Mouse (Mus musculus) small intestine, adult 2 months (tissue): ENCODE results near the gene Dus2. TPM values are rescaled to one million over a fixed set of nuclear protein-coding genes. Genes with fewer than 3 reads are reported as not detected.
A peak's percentile ranks its signal among the peaks of the same experiment; 100 is the strongest.

Experiments
- H3K27ac ChIP-seq: fragments of 200-500 bp; 2 replicates; pipeline ENCODE4 v1.5.1; 2012; ENCODE audit warnings: low read depth, low read length, control low read depth, inconsistent platforms; ENCODE audit not compliant: insufficient read depth
- H3K27me3 ChIP-seq: fragments of 200-500 bp; 2 replicates; pipeline ENCODE4 v1.6.1; 2012; ENCODE audit warnings: mild to moderate bottlenecking, moderate library complexity, low read length, inconsistent platforms; ENCODE audit not compliant: control insufficient read depth, insufficient read depth
- H3K36me3 ChIP-seq: fragments of 200-500 bp; 2 replicates; pipeline ENCODE4 v1.6.1; 2012; ENCODE audit warnings: mild to moderate bottlenecking, low read length, control low read depth, inconsistent platforms; ENCODE audit not compliant: control insufficient read depth, insufficient read depth
- H3K4me1 ChIP-seq: fragments of 200-500 bp; 2 replicates; pipeline ENCODE4 v1.6.1; 2012; ENCODE audit warnings: low read length, inconsistent platforms, mixed read lengths; ENCODE audit not compliant: control insufficient read depth, insufficient read depth, insufficient read length
- H3K4me3 ChIP-seq: fragments of 200-500 bp; 2 replicates; pipeline ENCODE4 v1.5.1; 2012; ENCODE audit warnings: low read depth, mild to moderate bottlenecking, control low read depth, inconsistent platforms, low read length, moderate library complexity
- CTCF ChIP-seq: fragments of 200-500 bp; IDR thresholded peaks from 2 replicates; pipeline ENCODE4 v1.5.1; 2012; ENCODE audit warnings: low read depth, mild to moderate bottlenecking, control low read depth, inconsistent platforms, low read length, moderate library complexity, mixed read lengths; ENCODE audit not compliant: insufficient replicate concordance, insufficient read length; ENCODE audit errors: extremely low read depth
- POLR2A ChIP-seq: fragments of 200-500 bp; IDR thresholded peaks from 2 replicates; pipeline ENCODE4 v1.6.1; 2012; ENCODE audit warnings: low read depth, mild to moderate bottlenecking, control low read depth, inconsistent platforms, low read length, moderate library complexity
- WGBS: fragments of 180-500 bp; shearing (Covaris S2); methylation state at CpG from one replicate; pipeline ENCODE4 v1.1.7; 2018; 5-methylcytosine and 5-hydroxymethylcytosine counted together
- polyA plus RNA-seq: library from polyadenylated mRNA; depleted of rRNA; stranded (reverse); fragments of >200 nt; gene quantifications from 2 replicates; pipeline ENCODE4 v1.2.3, GENCODE M21; 2012

Dus2 gene
- polyA plus RNA-seq, 1 experiment, result 5.2 TPM

DNA sequence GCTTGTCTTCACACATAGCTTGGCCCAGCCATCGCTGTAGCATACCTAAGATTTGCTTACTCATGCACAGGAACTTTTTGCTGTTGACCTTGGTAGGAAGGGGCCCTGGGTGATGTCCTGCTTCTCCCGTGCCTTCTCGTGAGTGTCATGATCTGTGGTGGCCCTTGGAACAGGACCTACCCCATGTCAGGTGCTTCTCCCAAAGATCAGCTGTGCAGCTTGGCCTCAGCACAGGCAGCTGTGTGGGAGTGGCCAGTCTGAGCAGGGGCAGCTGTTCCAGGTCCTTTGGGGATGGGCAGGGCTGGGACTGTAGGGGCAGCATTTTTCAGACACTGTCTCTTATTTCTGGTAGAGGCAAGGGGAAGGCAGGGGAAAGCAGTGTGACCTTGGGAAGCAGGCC, 53.0 kb downstream of the Dus2 start:
- Histone ChIP-seq H3K27ac (no peak overlapping the region), H3K36me3 (0 out of 2 replicates have a peak, but pooled peaks cover 4% of the 10 kb centered on the region), H3K27me3 (no peaks in the 10 kb centered on the region), H3K4me1 (peaks cover 24% of the 10 kb centered on the region), H3K4me3 (no peak overlapping the region)
- WGBS, result 28% methylated on average over 3 of the region's 3 CpGs
- TF ChIP-seq POLR2A (no peak), CTCF (no peak)

DNA sequence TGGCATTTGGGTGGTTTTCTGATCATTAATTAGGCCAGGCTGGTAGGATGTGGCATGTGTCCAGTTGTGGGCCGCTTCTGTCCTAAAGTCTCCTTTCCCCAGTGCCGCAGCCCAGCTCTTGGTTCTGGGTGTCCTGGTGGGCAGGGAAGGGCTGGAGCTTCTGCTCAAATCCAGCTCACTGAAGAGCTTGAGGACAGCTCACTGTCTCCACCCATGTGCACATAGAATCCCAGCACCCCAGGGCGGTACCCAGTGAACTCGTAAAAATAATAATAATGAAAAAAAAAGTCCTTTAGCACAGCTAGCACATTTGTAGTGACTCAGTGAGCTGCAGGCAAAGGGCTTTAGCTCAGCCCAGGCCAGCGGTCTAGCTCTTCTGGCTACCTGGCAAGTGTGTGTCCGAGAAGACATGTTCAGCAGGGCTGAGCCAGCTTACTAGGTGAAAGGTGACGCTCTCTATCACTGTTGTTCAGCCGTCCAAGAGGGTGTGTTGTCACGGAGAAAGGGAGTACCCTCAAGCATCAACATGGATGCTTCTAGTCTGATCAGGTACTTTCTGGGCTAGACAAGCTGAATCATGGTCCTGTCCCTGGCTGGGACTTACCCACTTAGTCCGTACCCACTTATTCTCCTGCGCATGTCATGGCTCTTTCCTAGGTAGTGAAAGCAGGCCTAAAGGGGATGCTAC, 55.9 kb downstream of the Dus2 start:
- Histone ChIP-seq H3K4me3 (no peak overlapping the region), H3K4me1 (peaks cover 23% of the 10 kb centered on the region), H3K27ac (peak overlapping the region; percentile 93), H3K36me3 (0 out of 2 replicates have a peak, but pooled peaks cover 4% of the 10 kb centered on the region), H3K27me3 (no peaks in the 10 kb centered on the region)
- TF ChIP-seq POLR2A, result no peak
- TF ChIP-seq CTCF, result no peak
- WGBS, result 62% methylated on average over 11 of the region's 11 CpGs

DNA sequence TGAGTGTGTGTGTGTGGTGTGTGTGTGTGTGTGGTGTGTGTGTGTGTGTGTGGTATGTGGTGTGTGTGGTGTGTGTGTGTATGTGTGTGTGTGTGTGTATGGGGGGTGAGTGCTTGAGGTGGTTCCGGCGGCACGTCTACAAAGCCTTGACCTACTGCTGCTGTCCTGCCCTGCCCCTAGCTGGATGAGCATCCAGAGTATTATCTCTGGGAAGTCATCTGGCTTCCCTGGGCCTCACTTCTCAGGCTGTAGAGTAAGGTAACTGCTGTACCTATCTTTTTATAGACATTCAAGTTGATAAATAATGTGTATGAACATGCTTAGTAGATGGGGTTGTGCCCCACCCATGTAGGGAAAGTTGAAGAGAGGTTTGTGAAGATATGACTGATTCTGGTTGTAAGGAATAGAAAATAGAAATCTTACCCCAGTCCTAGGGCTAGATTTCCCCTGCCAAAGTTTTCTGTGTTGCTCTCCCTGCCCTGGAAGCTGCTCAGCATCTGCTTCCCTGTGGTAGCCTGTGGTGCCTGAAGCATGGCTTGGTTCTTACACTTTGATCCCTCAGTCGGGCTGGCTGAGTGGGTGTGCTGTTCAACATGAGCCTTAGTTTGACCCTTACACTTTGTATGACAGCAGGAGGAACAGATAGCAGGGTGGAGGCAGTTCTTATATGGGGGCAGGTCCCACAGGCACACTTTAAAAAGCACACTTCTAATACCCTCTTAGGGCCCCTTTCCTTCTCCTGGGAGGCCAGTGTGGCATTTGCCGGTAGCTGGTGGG, 56.9 kb downstream of the Dus2 start:
- WGBS, result 33% methylated on average over 5 of the region's 5 CpGs

DNA sequence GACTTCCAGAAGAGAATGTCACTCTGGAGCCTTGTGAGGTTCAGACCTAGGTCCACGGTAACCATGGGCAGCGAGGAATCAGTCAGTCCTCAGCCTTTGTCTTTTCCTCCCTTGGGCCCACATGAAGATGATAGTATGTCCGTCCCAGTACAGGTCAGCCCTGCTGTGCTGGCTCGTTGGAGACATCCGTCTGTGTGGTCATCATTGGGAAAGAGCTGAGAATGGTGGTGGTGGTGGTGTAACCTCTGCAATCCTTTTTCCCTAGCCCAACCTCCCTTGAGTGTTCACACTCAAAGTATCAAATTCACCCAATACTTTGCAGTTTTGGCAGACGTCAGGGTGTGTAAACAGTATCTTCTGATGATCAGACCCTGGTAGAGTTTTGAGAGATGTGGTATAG, 58.7 kb downstream of the Dus2 start:
- no peak overlapping the region for H3K4me3 ChIP-seq
- 93% methylated on average over 6 of the region's 6 CpGs for WGBS
- H3K27me3 ChIP-seq, result no peaks in the 10 kb centered on the region
- peaks cover 43% of the 10 kb centered on the region for H3K4me1 ChIP-seq
- peaks cover 3% of the 10 kb centered on the region; the same call in 1 of the 2 replicates for H3K36me3 ChIP-seq
- no peak overlapping the region for H3K27ac ChIP-seq
- TF ChIP-seq POLR2A (no peak), CTCF (no peak)

More for the DNA sequence above, 56.9 kb downstream of the Dus2 start:
- Histone ChIP-seq H3K4me3 (no peak overlapping the region; the same call in 1 of the 2 replicates), H3K27me3 (no peaks in the 10 kb centered on the region), H3K36me3 (0 out of 2 replicates have a peak, but pooled peaks cover 4% of the 10 kb centered on the region), H3K27ac (peak overlapping the region; percentile 93), H3K4me1 (peaks cover 32% of the 10 kb centered on the region)
- no peak for TF ChIP-seq CTCF
- no peak for TF ChIP-seq POLR2A

DNA sequence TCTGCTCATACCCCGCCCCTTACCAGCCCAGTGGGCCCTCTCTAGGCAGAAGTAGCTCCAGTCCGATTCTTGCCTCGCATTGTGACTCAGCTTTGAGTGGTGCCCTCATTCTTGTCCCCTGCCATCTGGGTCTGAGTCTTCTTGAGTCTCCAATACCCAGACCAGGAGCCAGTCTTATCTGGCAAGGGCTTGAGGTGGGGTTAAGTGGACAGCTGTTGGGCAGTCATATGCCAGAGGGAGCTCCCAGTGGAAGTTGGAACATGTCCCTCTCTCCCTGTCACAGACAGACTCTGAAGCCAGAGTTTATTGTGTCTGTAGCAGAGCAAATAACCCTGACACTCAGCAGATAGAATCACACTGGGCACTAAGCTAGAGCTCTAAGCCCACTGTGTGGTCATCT, 59.9 kb downstream of the Dus2 start:
- Histone ChIP-seq H3K4me1 (peaks cover 55% of the 10 kb centered on the region), H3K27me3 (no peaks in the 10 kb centered on the region), H3K27ac (no peak overlapping the region), H3K4me3 (no peak overlapping the region), H3K36me3 (no peaks in the 10 kb centered on the region; the same call in 1 of the 2 replicates)
- WGBS, result 82% methylated on average over 3 of the region's 3 CpGs
- TF ChIP-seq POLR2A (no peak), CTCF (no peak)

DNA sequence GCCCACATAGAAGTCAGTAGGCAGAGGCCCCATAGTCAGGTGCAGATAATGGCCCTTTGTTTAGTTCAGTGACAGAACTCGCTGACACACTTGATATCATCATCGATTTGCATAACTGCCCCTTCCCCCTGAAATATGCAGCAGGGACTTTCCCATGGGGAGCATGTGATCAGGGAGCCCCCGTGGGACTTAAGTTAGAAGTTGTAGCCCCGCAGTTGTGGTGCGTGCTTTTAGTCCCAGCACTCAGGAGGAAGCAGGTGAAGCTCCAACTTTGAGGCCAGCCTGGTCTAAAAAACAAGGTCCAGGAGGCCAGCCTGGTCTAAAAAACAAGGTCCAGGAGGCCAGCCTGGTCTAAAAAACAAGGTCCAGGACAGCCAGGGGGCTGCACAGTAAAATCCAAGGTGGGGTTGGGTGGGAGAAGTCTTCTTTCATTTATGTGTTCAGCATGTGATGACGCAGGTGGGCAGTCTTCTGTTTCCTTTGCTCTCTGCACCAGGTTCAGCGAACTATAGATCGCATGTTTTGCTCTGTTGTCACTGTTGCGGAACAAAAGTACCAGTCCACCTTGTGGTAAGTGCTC, 61.5 kb downstream of the Dus2 start:
- WGBS, result 45% methylated on average over 9 of the region's 9 CpGs
- no peak for TF ChIP-seq CTCF
- TF ChIP-seq POLR2A, result no peak
- peak overlapping the region; percentile 97 for H3K27ac ChIP-seq
- no peak overlapping the region for H3K4me3 ChIP-seq
- no peaks in the 10 kb centered on the region for H3K27me3 ChIP-seq
- peaks cover 48% of the 10 kb centered on the region for H3K4me1 ChIP-seq
- no peaks in the 10 kb centered on the region; the same call in 1 of the 2 replicates for H3K36me3 ChIP-seq

DNA sequence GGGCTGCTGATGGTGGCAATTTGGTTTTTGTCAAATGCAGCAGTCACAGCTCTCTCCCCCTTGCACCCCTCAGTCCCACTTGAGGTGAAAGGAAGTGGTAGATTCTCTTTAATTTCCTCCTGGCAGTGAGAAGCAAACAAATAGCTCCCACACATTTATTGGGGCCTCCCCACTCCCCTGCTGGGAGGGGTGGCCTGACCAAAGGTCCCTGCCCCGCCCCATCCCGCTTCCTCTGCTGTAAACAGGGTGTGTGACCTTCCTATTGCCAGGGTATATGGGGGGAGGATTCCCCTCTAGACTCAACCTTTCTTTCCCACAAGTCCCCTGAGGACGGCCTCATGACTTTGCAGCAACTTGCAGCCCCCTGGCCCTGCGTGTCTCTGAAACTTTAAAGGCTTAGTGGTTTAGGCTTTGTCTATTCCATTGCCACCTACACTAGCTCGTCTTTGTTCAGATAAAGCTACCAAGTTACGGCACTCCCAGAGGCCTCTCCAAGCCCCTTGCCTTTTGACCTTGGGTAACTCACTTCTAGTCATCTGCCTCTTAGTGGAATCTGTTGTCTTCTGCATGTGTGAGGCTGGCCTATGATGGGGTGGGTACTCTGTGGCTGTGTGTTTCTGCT, 63.2 kb downstream of the Dus2 start:
- peak overlapping the region; percentile 29 for H3K4me3 ChIP-seq
- TF ChIP-seq CTCF, result no peak; the same call in 1 of the 2 replicates
- TF ChIP-seq POLR2A, result no peak
- WGBS, result 10% methylated on average over 6 of the region's 6 CpGs
- peaks cover 40% of the 10 kb centered on the region for H3K4me1 ChIP-seq
- no peaks in the 10 kb centered on the region for H3K27me3 ChIP-seq
- peak overlapping the region; percentile 97 for H3K27ac ChIP-seq
- no peaks in the 10 kb centered on the region; the same call in 1 of the 2 replicates for H3K36me3 ChIP-seq
